Mouse (Mus musculus): ENCODE measurements around the gene Sap30bp.

The Sap30bp gene

DNA sequence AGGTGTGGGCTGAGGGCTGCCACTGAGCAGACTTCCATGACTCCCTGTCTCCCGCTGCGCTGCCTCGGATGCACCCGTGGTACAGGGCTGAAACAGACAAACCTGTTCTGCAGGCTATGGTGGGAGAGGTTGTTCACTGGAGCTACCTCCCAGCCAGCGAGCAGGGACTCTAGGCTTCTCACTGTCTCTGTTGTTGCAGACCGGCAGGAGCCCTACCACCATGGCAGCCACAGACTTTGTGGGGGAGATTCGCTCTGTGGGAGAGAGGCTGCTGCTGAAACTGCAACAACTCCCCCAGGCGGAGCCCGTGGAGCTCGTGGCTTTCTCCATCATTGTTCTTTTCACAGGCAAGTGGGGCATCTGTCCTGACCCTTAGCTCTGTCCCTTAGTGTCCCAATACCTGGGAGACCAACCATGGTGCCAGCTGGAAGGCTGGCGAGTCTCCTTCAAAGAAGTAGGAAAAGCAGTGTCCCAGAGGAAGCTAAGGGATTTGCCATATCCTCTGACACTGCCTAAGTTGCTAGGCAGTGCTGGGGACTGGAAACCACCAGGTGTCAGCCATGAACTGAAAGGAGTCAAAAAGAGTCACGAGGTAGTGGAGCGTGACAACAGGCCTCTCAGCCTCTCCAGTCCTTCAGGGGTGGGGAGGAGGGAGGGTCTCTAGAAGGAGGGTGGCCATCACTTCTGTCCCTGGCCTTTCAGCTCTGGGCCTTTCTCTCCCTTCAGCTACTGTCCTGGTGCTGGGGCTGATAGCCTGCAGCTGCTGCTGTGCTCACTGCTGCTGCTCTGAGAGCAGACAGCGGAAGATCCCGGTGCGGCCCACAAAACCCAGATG, 27.9 kb upstream of the Sap30bp start:
- ATAC-seq (ENCODE audit: low TSS enrichment): peak; percentile 77; the same call in 1 of the 2 replicates

DNA sequence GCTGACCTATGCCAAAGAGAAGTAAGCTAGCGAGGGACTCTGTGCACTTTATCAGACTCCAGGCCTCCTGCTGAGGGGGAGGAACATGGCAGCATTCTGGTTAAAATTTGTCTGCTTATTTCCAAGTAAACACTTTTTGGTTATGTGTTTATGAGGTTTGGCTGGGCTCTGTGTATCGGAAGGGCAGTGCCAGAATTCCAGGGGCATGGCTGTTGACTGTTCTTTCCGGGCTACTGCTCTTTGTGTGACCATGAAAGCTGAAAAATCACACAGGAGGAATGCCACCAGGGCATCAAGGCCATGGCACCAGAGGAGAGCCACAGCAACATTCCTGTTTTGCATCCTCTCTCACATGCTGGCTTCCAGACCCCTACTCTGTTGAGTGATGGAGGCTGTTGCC, 27.0 kb upstream of the Sap30bp start:
- ATAC-seq (ENCODE audit: low TSS enrichment): no peak

DNA sequence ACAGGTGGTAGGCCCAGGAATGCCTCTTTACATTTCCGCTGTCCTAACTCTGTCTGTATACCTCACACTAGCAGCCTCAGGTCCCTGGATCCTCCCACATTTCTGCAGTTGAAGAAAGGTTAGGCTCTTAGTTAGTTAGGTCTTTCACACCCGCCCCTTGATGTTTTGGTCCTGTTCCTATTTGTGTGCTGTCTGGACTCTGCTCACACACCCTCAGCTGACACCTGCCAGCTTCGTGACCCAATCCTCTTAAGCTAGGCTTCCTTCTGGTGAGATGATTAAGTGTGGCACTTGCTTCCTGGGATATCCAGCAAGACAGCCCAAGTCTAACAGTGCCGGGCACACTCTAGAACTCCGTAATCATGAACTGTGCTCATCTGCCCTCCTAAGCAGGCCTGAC, 26.6 kb upstream of the Sap30bp start:
- no peak for ATAC-seq (ENCODE audit: low TSS enrichment)

DNA sequence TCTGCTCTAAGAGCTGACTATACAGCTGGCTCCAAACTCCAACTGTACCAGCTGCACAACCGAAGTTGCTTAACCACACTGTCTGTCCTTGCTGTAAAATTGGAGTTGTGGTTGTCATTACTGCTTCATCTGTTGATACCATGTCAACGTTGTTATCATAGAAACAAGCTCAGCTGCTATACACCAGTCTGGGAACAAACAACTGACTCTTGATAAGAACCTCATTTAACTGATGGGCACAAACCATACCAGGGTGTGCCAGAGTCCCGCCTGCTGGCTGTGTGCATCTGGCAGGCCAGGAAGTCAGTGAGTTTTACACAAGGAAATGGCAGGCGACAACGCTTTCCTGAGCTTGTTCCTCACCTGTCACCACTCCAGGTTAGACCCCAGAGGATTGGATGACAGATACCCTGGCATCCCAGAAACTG, 21.9 kb upstream of the Sap30bp start:
- ATAC-seq (ENCODE audit: low TSS enrichment): no peak

DNA sequence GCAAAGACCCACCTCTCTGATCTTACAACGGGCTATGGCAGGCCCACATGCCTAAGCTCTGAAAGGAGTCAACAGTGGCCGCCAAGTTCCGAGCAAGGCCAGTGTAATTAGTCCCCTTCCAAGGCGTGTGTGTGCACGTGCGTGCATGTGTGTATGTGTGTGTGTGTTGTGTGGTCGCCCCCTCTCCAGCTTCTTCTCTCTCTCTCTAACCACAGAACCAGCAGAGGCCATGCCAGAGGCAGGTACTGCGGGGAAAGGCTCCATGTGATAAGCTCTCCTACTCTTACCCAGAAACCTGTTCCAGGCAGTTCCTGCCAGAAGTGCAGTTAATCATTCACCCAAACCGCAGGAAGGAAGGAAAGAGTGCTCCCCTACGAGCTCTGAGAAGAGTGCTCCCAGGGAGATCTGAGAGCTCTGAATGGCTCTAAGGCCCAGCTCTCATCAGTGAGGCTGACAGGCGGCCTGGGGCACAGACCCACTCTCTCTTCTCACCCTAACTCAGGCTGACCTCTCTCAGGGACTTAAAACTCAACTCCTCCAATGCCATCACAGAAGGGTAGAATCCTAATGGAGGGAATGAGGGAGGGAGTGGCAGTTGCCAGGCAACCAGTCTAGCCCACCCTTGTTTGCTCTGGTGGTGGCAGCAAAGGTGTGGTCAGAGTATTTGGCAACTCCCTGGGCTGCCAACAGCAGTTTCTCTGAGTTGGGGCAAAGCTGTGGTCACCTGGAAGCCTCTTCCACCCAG, 21.3 kb upstream of the Sap30bp start, which contains the start of gene Smim6:
Gene Smim6 (plus strand): TSS at position 386 of the 745 bp plus-strand sequence.
- ATAC-seq (ENCODE audit: low TSS enrichment): no peak

DNA sequence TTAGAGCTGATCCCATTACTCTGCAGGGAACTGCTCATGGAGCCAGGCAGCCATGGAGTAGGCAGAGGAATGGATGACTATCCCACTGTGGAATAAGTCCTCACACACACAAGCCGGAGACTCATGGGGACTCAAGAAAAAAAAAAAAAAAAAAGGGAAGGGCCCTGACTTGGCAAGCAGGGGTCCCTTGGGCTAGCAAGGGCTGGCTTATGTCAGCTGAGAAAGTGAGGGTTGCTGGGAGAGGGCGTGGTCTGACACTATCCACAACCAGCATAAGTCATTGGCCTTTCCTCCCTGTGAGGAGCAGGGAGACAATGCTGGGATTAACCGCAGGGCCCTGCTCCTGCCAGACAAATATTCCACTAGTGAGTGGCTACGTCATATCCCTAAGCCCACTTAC, 16.5 kb upstream of the Sap30bp start:
- ATAC-seq (ENCODE audit: low TSS enrichment): no peak

DNA sequence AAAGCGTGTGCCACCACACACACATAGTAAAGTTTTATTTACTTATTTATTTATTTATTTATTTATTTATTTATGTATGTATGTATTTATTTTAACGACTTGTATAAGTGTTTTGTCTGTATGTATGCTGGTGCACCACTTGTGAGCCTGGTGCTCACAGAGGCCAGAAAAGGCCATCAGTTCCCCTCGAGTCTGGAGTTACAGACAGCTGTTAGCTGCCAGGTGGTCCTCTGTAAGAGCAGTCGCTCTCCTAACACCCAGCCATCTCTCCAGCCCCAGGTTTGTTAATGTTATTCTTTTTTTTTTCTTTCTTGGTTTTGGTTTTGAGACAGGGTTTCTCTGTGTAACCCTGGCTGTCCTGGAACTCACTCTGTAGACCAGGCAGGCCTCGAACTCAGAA, 14.4 kb upstream of the Sap30bp start:
- ATAC-seq (ENCODE audit: low TSS enrichment): no peak

DNA sequence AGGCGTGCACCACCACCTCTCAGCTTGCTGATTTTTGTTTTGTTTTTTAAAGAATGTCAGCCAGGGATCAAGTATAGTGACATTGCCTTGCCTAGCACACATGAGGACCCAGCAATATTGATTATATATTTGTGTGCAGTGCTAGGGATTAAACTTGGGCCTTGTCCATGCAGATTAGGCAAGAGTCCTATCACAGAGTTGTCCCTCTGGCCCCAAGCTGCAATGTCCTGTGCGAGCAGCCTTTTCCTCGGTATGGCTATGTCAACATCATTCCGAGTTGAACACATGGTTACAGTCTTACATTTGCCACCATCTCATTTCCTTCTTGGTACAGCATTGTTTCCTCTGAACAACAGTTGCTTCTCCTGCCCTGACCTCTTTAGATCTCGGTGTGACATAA, 14.0 kb upstream of the Sap30bp start:
- no peak for ATAC-seq (ENCODE audit: low TSS enrichment)

DNA sequence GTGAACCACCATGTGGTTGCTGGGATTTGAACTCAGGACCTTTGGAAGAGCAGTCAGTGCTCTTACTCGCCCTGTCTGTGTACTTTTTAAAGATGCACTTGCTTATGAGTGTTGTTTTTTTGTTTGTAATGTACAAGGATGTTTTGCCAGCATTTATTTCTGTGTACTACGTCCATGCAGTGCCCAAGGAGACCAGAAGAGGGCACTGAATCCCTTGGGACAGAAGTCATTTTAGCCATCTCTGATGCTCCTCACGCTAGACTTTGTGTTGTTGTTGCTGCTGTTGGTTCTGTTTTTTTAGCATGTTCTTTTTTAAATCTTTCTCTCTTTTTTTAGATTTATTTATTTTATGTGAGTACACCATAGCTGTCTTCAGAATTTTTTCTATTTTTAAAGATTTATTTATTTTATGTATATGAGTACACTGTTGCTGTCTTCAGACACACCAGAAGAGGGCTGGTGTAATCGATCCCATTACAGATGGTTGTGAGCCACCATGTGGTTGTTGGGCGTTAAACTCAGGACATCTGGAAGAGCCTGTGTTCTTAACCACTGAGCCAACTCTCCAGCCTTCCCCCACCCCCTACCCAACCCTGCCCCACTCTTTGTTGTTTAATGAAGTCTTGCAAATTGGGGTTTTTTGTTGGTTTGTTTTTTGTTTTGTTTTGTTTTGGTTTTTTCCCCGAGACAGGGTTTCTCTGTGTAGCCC, 12.8 kb upstream of the Sap30bp start:
- ATAC-seq (ENCODE audit: low TSS enrichment): no peak

DNA sequence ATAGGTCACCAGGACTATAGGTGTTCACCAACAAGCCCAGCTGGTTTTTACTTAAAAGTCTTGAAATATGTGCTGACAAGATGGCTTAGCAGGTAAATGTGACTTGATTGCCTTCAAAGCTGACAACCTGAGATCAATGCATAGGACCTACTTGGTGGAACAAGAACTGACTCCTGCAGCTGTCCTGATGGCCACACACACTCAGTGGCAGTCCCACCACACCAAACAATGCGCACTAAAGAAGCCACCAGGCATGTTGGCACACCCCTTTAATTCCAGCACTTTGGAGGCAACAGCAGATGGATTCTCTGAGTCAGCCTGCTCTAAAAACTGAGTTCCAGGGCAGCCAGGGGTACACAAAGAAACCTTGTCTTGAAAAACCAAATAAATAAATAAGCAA, 11.1 kb upstream of the Sap30bp start:
- ATAC-seq (ENCODE audit: low TSS enrichment): no peak

DNA sequence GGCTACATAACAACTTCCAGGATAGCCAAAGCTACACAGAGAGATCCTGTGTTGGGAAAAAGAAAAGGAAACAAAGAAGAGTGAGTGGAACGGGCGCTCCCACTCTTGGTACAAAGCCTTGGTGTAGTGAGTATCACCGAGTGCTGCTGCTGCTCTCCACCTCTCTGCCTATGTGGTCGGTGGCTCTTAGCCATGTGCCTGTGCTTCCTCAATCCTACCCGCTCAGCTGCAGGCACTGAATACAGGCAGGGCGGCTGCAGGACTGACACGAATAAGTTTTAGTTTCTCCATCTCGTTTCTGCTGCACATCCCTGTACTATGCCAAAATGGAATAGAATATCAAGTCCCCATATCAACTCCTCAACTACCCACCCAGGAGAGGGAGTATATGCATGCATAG, 4.1 kb upstream of the Sap30bp start:
- ATAC-seq (ENCODE audit: low TSS enrichment): no peak

DNA sequence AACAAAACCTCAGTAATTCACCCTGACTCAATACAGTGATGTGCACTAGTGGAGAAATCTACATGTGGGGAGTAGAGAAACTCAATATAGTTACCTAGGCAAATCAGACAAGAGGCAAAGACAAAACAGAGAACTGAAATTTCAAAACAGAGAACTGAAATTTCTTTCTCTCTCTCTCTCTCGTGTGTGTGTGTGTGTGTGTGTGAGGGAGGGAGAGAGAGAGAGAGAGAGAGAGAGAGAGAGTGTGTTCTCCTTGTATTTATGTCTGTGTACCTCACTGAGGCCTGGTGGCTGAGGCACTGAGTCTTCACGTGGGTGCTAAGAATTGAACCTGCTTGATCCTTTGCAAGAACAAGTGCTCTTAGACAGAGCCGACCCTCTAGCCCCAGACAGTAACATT, 3.3 kb upstream of the Sap30bp start:
- ATAC-seq (ENCODE audit: low TSS enrichment): no peak

DNA sequence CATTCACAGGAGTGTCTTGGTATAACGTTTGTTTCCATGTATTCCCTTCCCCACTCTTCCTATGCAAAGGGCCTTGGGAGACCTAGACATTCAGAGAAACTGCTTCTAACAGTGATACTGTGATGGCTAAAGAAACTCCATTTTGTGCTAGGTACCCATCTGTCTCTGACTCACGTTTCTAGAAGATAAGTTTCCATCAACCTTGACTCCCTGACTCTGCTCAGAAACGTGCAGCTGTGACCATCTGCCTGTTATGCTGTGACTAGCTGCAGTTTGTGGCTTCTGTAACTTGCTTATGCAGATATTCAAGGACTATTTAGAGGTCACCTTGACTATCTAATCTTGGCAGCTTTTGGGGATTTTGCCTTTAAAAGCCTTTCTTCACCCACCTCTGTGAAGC, 1.8 kb upstream of the Sap30bp start:
- ATAC-seq (ENCODE audit: low TSS enrichment): no peak

DNA sequence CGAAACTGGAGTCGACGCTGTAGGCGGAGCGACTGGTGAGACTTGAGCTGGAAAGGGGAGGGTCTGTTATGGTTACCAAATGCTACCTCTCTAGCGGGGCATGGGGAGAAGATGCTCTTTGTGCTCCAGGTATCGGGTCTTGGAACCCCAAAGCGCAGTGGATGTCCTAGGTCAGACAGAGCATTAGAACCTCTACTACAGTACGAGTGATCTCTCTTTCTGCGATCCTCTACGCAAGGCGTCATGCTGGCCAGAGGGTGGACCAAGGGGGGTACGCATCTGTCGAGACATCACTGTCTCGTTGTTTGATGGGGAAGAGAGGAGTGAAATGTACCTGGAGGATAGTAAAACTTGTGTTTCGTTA, 647 bp downstream of the Sap30bp start:
- peak; percentile 34; the same call in 1 of the 2 replicates for ATAC-seq (ENCODE audit: low TSS enrichment)

DNA sequence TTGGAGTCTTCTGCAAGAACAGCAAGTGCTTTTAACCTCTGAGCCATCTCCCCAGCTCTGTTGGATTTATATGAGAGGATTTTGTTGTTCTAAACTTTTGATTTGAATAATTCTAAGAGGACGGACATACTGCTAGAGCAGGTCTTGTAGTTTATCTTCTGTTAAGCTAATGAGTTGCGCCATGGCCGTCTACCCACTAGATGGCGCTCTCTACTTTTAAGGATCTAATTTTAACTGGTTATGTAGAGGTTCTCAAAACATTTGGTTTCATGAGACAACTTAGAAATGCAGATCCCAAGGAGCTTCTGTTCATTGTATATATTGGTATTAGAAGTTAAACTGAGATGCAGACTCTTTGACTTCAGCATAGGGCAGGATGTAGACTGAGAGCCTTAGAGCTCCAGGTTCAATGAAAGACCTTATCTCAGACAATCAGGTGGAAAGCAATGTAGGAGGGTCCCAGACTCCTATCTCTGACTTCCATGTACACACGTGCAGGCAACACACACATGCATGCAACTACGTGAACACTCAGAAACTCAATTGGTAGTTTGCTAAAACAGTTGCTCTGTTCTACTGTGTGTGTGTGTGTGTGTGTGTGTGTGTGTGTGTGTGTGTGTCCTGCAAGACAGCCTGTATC, 6.7 kb downstream of the Sap30bp start:
- no peak; the same call in 1 of the 2 replicates for ATAC-seq (ENCODE audit: low TSS enrichment)

DNA sequence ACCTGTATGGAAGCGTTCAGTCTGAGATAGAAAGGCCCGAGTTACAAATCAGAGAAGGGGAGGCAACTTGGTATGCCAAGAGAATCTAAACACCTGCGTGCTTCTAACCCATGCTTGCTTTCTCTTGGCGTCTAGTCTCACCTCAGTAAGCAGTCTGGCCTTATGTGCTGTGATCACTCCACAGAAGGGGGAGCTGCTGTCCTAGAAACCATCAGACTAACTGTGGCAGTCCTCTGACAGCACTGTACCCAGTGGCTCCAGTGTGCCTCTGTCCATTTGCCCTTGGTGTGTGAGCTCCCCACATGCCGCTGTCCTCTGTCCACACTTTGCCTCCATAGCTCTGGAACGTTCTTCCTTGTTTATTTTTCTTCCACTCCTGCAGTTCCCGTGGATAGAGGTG, 8.9 kb downstream of the Sap30bp start:
- ATAC-seq (ENCODE audit: low TSS enrichment): no peak

DNA sequence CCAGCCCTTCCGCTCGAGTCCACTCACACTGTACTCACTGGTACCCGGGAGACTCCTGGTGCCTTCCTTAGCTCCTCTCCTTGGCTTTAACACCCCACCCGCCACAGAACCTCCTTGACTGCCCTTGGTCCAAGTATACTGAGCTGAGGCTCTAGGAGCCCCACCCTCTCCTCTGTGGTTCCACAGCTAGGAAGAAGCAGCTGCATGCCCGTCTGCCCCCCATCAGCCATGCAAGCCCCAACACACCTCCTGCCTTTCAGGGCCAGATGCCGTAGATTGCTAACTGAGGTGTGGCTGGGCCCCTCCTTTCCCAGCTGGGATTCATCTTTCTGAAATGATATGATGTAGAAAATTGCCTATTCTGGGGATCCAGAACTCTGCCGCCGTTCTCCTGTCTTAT, 12.2 kb downstream of the Sap30bp start:
- no peak; the same call in 1 of the 2 replicates for ATAC-seq (ENCODE audit: low TSS enrichment)

DNA sequence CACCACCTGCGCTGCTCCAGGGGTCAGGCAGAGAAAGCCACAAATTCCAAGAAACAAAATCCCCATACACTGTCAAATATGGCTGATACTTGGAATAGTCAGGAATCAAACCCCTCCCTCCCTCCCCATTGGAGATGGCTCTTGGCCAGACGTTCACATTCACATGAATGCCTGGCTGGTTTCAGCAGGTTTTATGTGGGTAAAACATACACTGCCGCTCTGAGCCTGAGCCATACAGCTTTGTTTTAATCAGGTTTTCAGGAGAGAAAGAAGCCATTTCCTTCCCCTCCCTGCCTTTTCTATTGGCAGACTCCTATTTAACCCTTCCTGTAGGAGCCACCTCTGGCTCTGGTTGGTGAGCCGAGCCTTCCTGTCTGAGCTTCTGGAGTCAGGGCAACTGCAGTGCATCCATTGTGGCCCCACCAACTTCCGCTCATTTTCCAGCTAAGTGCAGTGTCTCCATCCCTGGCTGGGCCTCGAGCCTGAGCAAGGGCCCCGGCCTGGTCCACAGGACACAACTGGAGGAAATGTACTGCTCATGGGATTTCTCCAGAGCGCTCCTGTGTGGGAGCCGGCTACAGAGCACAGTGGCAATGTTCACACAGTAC, 13.2 kb downstream of the Sap30bp start:
- no peak for ATAC-seq (ENCODE audit: low TSS enrichment)

DNA sequence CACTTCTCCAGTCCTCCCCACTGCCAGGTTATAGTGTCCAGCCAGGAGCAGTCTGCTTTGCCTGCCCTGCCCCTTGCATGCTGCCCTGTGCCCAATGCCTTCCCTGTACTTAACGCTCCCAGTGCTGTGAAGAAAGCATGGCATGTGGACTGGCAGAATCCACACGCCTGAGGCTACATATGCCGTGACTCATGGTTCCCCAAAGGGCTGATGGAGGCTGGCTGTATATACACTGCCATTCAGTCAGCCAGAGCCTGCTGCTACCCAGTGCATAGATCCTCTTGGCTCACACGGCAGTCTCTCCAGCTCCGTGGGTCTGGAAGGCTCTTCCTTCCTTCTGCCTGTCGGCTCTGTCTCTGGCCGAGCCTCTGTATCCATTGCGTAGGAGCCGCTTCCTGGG, 15.2 kb downstream of the Sap30bp start:
- ATAC-seq (ENCODE audit: low TSS enrichment): peak; percentile 65

DNA sequence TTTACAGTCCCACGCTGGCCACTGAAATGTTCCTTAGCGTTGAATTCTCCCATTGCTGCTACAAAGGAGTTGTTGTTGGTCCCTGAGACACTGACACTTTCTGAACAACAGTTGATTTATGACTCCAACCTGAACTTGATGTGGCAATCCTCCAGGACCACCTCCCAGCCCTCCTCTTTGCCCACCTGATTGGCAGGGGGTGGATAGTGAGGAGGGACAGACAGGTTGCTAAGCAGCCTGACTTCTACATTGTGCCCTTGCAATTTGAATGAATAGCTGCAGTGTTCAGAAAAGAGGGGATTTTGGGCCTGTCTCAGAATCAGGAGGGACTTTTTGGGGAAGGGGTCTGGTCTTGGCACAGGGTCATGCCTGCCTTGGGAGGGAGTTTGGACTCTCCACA, 17.6 kb downstream of the Sap30bp start:
- no peak for ATAC-seq (ENCODE audit: low TSS enrichment)

DNA sequence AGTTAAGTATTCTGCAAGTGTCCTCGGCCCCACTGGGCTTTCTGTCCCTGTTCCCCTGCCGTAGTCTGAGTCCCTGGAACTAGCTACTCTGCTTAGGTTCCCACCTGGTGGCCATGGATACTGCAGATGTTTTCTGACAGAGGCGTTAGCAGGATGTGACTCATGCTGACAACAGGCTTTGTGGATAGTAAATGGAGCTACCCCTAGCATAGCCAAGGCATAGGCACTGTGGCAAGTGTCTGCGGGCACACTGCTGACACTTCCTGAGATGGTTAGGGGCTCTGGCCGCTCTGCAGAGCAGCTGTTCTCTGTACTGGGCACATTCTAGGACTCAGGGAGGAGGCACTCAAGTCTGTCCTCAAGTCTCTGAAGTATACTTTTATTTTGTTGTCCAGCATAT, 21.6 kb downstream of the Sap30bp start:
- no peak for ATAC-seq (ENCODE audit: low TSS enrichment)
